Mouse (Mus musculus) midbrain, embryonic 11.5 days (tissue): ENCODE data around the gene Ofcc1. TPM values are rescaled to one million over a fixed set of nuclear protein-coding genes. Genes with fewer than 3 reads are reported as not detected.

Experiments
- ATAC-seq: fragments of 200-750 bp; cut with Nextera tagmentation; 2 replicates; pipeline ENCODE4 v1.8.0; 2017; ENCODE audit warnings: moderate TSS enrichment, moderate library complexity; ENCODE audit not compliant: low FRiP score
- DNase-seq: peaks from one replicate; pipeline ENCODE4 v3.0.0; 2015; ENCODE audit warnings: low spot score; ENCODE audit errors: missing footprints
- H3K27ac ChIP-seq: fragments of 300-500 bp; sonication (generic); 2 replicates; pipeline ENCODE4 v1.5.1; 2014; ENCODE audit warnings: low read depth, low read length
- H3K27me3 ChIP-seq: fragments of 300-500 bp; sonication (generic); 2 replicates; pipeline ENCODE4 v1.6.1; 2014; ENCODE audit warnings: mild to moderate bottlenecking, low read length, moderate library complexity, mixed read lengths; ENCODE audit not compliant: control insufficient read depth, insufficient read depth
- H3K36me3 ChIP-seq: fragments of 300-500 bp; sonication (generic); 2 replicates; pipeline ENCODE4 v1.6.1; 2014; ENCODE audit warnings: mild to moderate bottlenecking, low read length, moderate library complexity, mixed read lengths; ENCODE audit not compliant: control insufficient read depth, insufficient read depth
- H3K4me1 ChIP-seq: fragments of 300-500 bp; sonication (generic); 2 replicates; pipeline ENCODE4 v1.6.1; 2014; ENCODE audit warnings: low read length; ENCODE audit not compliant: control insufficient read depth, insufficient read depth
- H3K4me2 ChIP-seq: fragments of 300-500 bp; sonication (generic); 2 replicates; pipeline ENCODE4 v1.6.1; 2014; ENCODE audit warnings: mild to moderate bottlenecking, moderate library complexity
- H3K4me3 ChIP-seq: fragments of 300-500 bp; sonication (generic); 2 replicates; pipeline ENCODE4 v1.5.1; 2014; ENCODE audit warnings: low read depth, low read length
- H3K9ac ChIP-seq: fragments of 300-500 bp; sonication (generic); 2 replicates; pipeline ENCODE4 v1.6.1; 2014; ENCODE audit warnings: low read length
- H3K9me3 ChIP-seq: fragments of 300-500 bp; sonication (generic); 2 replicates; pipeline ENCODE4 v1.6.1; 2016; ENCODE audit warnings: low read length; ENCODE audit not compliant: control insufficient read depth
- WGBS: fragments of 180-500 bp; shearing (Covaris S2); extraction: QIAGEN DNeasy Blood & Tissue Kit; methylation state at CpG from one replicate; pipeline ENCODE4 v1.1.7; 2014; 5-methylcytosine and 5-hydroxymethylcytosine counted together
- polyA plus RNA-seq: library from polyadenylated mRNA; unstranded; fragments of >200 nt; fragmentation: Nextera tagmentation; extraction: Ambion mirVana; gene quantifications from 2 replicates; pipeline ENCODE4 v1.2.1, GENCODE M21; 2014

The Ofcc1 gene
- polyA plus RNA-seq, 1 experiment from 2014 or later = not detected

DNA sequence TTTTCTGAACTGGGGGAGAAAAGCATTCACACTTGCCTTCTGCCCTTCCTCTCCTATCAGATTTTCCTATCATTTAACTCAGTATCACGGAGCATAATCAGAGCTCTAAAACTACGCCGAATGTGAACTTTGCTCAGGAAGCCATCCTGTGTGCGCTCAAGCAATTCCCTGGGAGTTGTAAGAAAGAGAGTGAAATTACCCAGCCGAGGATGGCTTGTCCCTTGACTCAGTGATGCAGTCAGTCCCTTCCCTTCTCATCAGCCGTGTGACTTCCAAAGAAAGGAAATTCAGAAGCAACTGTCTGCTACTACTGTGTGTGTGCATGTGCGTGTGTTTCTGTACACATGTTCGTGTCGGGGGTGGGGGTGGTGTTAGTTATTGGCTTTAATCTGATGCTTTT is 93.7 kb downstream of the Ofcc1 start:
- no peak for ATAC-seq
- 83% methylated on average over 9 of the region's 9 CpGs for WGBS
- Histone ChIP-seq H3K27ac (no peak overlapping the region), H3K36me3 (no peaks in the 10 kb centered on the region), H3K27me3 (no peaks in the 10 kb centered on the region), H3K4me1 (no peaks in the 10 kb centered on the region), H3K4me2 (no peak overlapping the region), H3K9me3 (no peaks in the 10 kb centered on the region), H3K9ac (no peak overlapping the region), H3K4me3 (no peak overlapping the region)
- no peak for DNase-seq

DNA sequence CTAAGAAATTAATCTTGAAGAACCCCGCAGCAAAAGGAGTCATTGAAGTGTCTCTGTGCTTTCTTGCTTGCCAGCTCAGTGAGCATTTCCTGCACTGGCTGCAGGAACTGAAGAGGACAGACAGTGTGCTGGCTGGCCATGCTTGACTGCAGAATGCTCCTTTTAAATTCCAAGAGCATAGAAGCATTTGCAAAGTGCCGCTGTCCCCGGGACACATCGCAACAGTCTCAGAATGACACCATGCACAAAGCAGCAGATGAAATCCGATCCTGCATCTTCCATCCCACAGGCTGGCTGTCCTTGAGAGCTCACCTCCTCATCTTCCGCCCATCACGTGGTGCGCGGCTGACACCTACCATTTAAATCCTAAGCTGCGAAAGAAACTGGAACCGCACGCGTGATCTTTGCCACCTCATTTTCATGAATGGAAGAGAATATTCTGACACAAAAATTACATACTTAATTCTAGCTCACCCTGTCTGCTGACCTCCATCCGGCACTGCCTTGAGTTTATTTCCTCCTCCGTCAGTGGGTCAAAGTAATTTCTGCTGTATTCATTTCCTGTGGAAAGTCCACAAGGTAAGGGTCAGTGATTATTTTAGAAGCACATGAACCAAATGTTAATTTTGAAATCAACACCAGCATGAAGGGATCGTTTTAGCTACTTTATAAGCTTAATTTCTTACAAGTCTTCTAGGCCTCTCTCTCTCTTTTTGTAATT is 98.0 kb downstream of the Ofcc1 start:
- no peak overlapping the region for H3K4me2 ChIP-seq
- ATAC-seq = no peak

DNA sequence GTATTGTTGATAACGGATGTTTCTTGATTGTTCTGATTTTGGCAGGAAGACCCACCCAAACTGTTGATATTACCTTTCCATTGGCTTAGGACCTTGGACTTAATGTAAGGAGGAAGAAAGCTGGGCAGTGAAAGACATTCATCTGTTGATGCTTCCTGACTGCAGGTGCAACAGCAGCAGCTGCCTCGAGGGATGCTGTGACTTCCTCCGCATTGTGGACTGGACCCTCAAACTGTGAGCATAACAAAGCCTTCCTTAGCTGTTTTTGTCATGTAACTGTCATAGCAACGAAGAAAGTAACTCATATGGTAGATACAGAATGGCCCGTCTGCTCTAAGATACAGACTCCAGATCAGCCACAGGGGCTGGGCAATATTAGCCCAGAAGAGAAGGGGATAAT is 102.5 kb downstream of the Ofcc1 start:
- WGBS = 81% methylated on average over 5 of the region's 5 CpGs
- H3K9ac ChIP-seq = no peak overlapping the region
- DNase-seq (no peak), ATAC-seq (no peak)
- H3K27ac ChIP-seq = no peak overlapping the region
- H3K36me3 ChIP-seq = no peaks in the 10 kb centered on the region
- H3K4me3 ChIP-seq = no peak overlapping the region
- H3K4me2 ChIP-seq = no peak overlapping the region
- no peaks in the 10 kb centered on the region for H3K9me3 ChIP-seq
- H3K27me3 ChIP-seq = no peaks in the 10 kb centered on the region
- H3K4me1 ChIP-seq = no peaks in the 10 kb centered on the region

More for the DNA sequence above, 98.0 kb downstream of the Ofcc1 start:
- no peak overlapping the region for H3K9ac ChIP-seq
- no peaks in the 10 kb centered on the region for H3K27me3 ChIP-seq
- H3K36me3 ChIP-seq = no peaks in the 10 kb centered on the region
- 70% methylated on average over 16 of the region's 16 CpGs for WGBS
- H3K27ac ChIP-seq = no peak overlapping the region
- H3K9me3 ChIP-seq = no peaks in the 10 kb centered on the region
- H3K4me1 ChIP-seq = no peaks in the 10 kb centered on the region
- no peak overlapping the region for H3K4me3 ChIP-seq
- DNase-seq = no peak

DNA sequence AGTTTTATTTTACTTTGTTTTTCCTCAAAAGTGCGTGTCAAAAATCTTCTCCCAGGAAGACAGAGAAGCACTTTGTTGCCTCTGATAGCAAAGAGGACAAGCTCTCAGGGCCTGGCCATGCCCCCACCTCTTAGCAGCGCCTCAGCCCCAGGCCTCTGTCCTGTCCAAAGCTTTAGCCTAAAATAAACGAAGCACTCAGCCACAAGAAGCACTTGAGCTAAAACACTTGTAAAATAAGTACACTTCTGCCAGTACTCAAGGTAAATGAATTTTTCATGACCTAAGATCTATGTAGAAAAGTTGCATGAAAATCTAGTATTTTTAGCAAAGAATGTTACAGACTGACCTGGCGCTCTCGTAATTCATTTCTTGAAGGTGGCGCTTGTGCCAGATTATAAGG is 117.4 kb downstream of the Ofcc1 start:
- no peak overlapping the region for H3K9ac ChIP-seq
- WGBS = 85% methylated on average over 6 of the region's 6 CpGs
- H3K36me3 ChIP-seq = no peaks in the 10 kb centered on the region
- no peak overlapping the region for H3K4me2 ChIP-seq
- no peaks in the 10 kb centered on the region for H3K4me1 ChIP-seq
- H3K9me3 ChIP-seq = no peaks in the 10 kb centered on the region
- H3K27ac ChIP-seq = no peak overlapping the region
- no peak for DNase-seq
- H3K4me3 ChIP-seq = no peak overlapping the region
- no peak for ATAC-seq
- no peaks in the 10 kb centered on the region for H3K27me3 ChIP-seq

DNA sequence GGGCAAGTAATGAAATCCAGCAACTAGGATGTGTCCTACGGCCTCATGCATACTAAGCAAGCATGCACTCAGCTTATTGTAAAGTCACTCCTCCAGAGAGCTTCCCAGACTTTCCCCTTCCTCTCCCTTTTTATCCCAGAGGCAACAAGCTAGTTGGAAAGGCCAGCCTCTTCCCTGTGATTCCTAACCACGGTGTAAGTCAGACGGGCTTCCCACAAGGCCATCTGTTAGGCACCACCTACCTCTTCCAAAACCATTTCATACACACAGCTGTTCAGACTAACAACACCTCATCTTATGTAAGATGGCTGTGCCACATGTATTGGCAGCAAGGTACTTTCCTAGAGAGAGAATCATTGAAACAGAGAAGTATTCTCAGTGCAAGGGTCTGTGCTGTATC is 124.9 kb downstream of the Ofcc1 start:
- ATAC-seq (no peak), DNase-seq (no peak)
- H3K36me3 ChIP-seq = no peaks in the 10 kb centered on the region
- H3K4me3 ChIP-seq = no peak overlapping the region
- H3K4me1 ChIP-seq = no peaks in the 10 kb centered on the region
- no peaks in the 10 kb centered on the region for H3K9me3 ChIP-seq
- H3K27me3 ChIP-seq = no peaks in the 10 kb centered on the region
- H3K9ac ChIP-seq = no peak overlapping the region
- no peak overlapping the region for H3K4me2 ChIP-seq
- 80% methylated on average over 3 of the region's 3 CpGs for WGBS
- H3K27ac ChIP-seq = no peak overlapping the region

DNA sequence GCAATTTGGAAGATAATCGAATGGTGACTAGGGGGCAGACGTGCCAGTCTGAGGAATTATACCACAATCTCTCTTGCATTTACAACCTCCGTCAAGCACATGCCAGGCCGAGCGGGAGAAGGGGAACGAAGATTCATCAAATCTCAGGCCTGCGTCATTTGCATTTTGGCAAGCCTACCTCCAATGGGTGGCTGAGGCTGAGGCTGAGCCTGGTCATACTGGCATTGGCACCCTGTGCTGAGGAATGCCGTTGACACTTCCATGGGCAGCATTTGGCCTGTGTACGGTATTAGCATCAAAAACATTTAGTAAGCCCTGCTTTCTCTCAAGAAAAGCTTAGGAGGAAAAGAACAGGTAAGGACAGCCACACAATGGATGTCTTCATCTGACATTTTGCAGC is 152.9 kb downstream of the Ofcc1 start:
- no peak for DNase-seq
- Histone ChIP-seq H3K4me1 (no peaks in the 10 kb centered on the region), H3K27ac (no peak overlapping the region), H3K9ac (no peak overlapping the region), H3K9me3 (no peaks in the 10 kb centered on the region), H3K4me3 (no peak overlapping the region), H3K36me3 (no peaks in the 10 kb centered on the region), H3K4me2 (no peak overlapping the region), H3K27me3 (no peaks in the 10 kb centered on the region)
- no peak for ATAC-seq
- 86% methylated on average over 9 of the region's 9 CpGs for WGBS

DNA sequence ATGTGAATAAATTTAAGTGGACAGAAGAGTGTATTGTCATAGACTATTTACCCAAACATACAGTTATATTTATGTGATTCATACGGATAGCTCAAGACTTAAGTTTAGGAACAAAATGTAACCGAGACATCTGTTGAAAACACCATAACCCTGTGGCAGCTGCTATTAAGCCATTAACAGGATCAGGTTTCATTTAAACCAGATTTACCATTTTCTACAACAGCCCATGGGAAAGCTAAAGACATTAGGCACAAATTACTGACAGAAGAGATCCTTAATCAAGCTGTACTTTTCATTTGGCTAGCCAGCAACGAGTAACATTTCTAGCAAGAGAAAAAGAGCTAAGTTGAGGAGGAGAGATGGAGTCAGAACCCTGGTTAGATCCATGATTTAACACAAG is 179.5 kb downstream of the Ofcc1 start:
- no peak overlapping the region for H3K4me3 ChIP-seq
- ATAC-seq (no peak), DNase-seq (no peak)
- no peaks in the 10 kb centered on the region for H3K4me1 ChIP-seq
- H3K9me3 ChIP-seq = no peaks in the 10 kb centered on the region
- no peaks in the 10 kb centered on the region for H3K36me3 ChIP-seq
- WGBS = 85% methylated on average over 3 of the region's 3 CpGs
- no peak overlapping the region for H3K9ac ChIP-seq
- H3K27me3 ChIP-seq = no peaks in the 10 kb centered on the region
- H3K27ac ChIP-seq = no peak overlapping the region
- H3K4me2 ChIP-seq = no peak overlapping the region

DNA sequence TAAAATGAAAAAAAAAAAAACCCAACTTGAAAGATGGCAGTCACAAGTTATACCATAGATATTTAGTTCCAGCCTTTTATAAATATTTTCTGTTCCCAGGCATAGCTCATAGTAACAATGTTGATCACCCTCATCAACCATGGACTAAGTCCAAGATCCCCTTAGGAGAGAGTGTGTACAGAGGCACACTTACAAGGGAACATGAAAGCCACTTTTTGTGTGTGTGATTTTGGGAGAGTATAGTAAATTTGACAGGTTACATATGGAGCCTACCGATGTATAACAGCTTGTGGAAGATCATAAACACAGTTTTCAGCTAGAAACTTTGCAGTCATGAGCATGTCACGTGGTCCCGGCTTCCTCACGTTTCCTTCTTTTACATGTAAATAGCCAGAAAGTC is 189.5 kb downstream of the Ofcc1 start:
- H3K9me3 ChIP-seq = no peaks in the 10 kb centered on the region
- DNase-seq (no peak), ATAC-seq (no peak)
- no peaks in the 10 kb centered on the region for H3K36me3 ChIP-seq
- no peaks in the 10 kb centered on the region for H3K4me1 ChIP-seq
- no peak overlapping the region for H3K4me2 ChIP-seq
- H3K27ac ChIP-seq = no peak overlapping the region
- H3K4me3 ChIP-seq = no peak overlapping the region
- no peaks in the 10 kb centered on the region for H3K27me3 ChIP-seq
- H3K9ac ChIP-seq = no peak overlapping the region
- 96% methylated on average over 4 of the region's 4 CpGs for WGBS

DNA sequence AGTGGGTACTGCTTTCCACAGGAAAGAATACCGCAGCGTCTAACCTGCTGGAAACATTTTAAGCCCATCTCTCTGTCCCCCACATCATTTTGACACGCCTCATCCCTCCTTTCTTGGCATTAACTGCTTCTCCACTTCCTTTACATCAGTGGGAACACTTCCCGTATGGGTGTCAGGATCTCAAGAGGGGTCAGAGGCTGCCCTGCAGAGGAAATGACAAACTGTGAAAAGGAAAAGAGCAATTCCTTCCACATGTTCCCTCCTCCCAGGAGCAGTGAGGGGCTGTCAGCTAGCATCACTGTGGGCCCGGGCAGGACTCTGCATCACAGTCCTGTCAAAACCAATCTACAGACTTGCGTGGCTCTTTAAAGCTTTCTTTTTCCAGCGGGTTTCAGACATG is 193.4 kb downstream of the Ofcc1 start:
- Histone ChIP-seq H3K9me3 (no peaks in the 10 kb centered on the region), H3K4me3 (no peak overlapping the region), H3K4me2 (no peak overlapping the region), H3K36me3 (no peaks in the 10 kb centered on the region), H3K27ac (no peak overlapping the region), H3K27me3 (no peaks in the 10 kb centered on the region), H3K4me1 (no peaks in the 10 kb centered on the region), H3K9ac (no peak overlapping the region)
- no peak for DNase-seq
- ATAC-seq = no peak
- 74% methylated on average over 7 of the region's 7 CpGs for WGBS
